Mouse (Mus musculus) myocyte (in vitro differentiated cells): Measurements from ENCODE around the gene Gpat2. TPM values are rescaled to one million over a fixed set of nuclear protein-coding genes. Genes with fewer than 3 reads are reported as not detected.

Experiments
- H3K27me3 ChIP-seq: one replicate; pipeline ENCODE4 v1.6.1; 2011; ENCODE audit not compliant: control insufficient read depth, insufficient read depth, insufficient read length
- H3K36me3 ChIP-seq: one replicate; pipeline ENCODE4 v1.6.1; 2011; ENCODE audit not compliant: control insufficient read depth, insufficient read depth
- H3K4me2 ChIP-seq: one replicate; pipeline ENCODE4 v1.6.1; 2011; ENCODE audit warnings: low read depth, control low read depth
- H3K4me3 ChIP-seq: one replicate; pipeline ENCODE4 v1.5.1; 2011; ENCODE audit warnings: mild to moderate bottlenecking, control low read depth, moderate library complexity
- H3K79me2 ChIP-seq: one replicate; pipeline ENCODE4 v1.6.1; 2011; ENCODE audit not compliant: control insufficient read depth, insufficient read depth
- H3ac ChIP-seq: one replicate; pipeline ENCODE4 v1.6.1; 2011; ENCODE audit not compliant: control insufficient read depth, insufficient read length
- CEBPB ChIP-seq: IDR thresholded peaks from 2 replicates; pipeline ENCODE4 v1.6.1; 2011; ENCODE audit warnings: mild to moderate bottlenecking, moderate library complexity; ENCODE audit not compliant: poor library complexity, insufficient read depth, severe bottlenecking
- E2F4 ChIP-seq: IDR thresholded peaks from one replicate; pipeline ENCODE4 v1.6.1; 2011; ENCODE audit warnings: mild to moderate bottlenecking, control low read depth, moderate library complexity; ENCODE audit not compliant: insufficient read depth
- MAX ChIP-seq: IDR thresholded peaks from one replicate; pipeline ENCODE4 v1.6.1; 2011; ENCODE audit warnings: low read depth, mild to moderate bottlenecking, control low read depth
- MYOD1 ChIP-seq, 3 experiments: IDR thresholded peaks; one replicate each; pipeline ENCODE4 v1.6.1; 2011; ENCODE audit warnings: control low read depth in 2 of 3, low read depth in 2 of 3, mild to moderate bottlenecking in 2 of 3, moderate library complexity in 1 of 3; ENCODE audit not compliant: insufficient read length in 2 of 3, control insufficient read depth in 1 of 3
- MYOG ChIP-seq, 3 experiments: IDR thresholded peaks; one replicate each; pipeline ENCODE4 v1.6.1; 2011; ENCODE audit warnings: control low read depth in 2 of 3, low read depth in 2 of 3, mild to moderate bottlenecking in 2 of 3; ENCODE audit not compliant: insufficient read length in 2 of 3, control insufficient read depth in 1 of 3, insufficient read depth in 1 of 3
- POLR2A ChIP-seq: IDR thresholded peaks from one replicate; pipeline ENCODE4 v1.6.1; 2011; ENCODE audit warnings: low read depth, mild to moderate bottlenecking, control low read depth, moderate library complexity; ENCODE audit not compliant: insufficient read length
- POLR2AphosphoS2 ChIP-seq: IDR thresholded peaks from one replicate; pipeline ENCODE4 v1.6.1; 2011; ENCODE audit warnings: low read depth, control low read depth; ENCODE audit not compliant: insufficient read length
- REST ChIP-seq: IDR thresholded peaks from one replicate; pipeline ENCODE4 v1.6.1; 2011; ENCODE audit warnings: mild to moderate bottlenecking, control low read depth, moderate library complexity; ENCODE audit not compliant: insufficient read depth, insufficient read length
- SRF ChIP-seq: IDR thresholded peaks from one replicate; pipeline ENCODE4 v1.6.1; 2011; ENCODE audit warnings: low read depth; ENCODE audit not compliant: control insufficient read depth, insufficient read length
- TCF12 ChIP-seq: IDR thresholded peaks from one replicate; pipeline ENCODE4 v1.6.1; 2011; ENCODE audit warnings: mild to moderate bottlenecking, control low read depth; ENCODE audit not compliant: poor library complexity, insufficient read depth, severe bottlenecking
- TCF3 ChIP-seq: IDR thresholded peaks from one replicate; pipeline ENCODE4 v1.6.1; 2011; ENCODE audit warnings: low read depth, control low read depth; ENCODE audit not compliant: insufficient read length
- USF1 ChIP-seq: IDR thresholded peaks from one replicate; pipeline ENCODE4 v1.6.1; 2011; ENCODE audit warnings: low read depth, mild to moderate bottlenecking, control low read depth, moderate library complexity
- polyA plus RNA-seq: library from polyadenylated mRNA; unstranded; fragments of >200 nt; fragmentation: generic; extraction: Trizol; gene quantifications from one replicate; pipeline ENCODE4 v1.2.1, GENCODE M21; 2012; ENCODE audit warnings: missing spikeins

Gpat2 gene
- polyA plus RNA-seq, 1 experiment, result not detected

GRCm38 (mm10) chr2:127479763-127480162 lies 54.8 kb downstream of the Gpat2 start:
- Histone ChIP-seq H3K36me3 (no peaks in the 10 kb centered on the region), H3K79me2 (no peaks in the 10 kb centered on the region), H3K4me2 (no peak overlapping the region), H3ac (no peak overlapping the region), H3K4me3 (no peak overlapping the region), H3K27me3 (peaks cover 35% of the 10 kb centered on the region)
- TF ChIP-seq E2F4 (no peak), MYOG (IDR thresholded peaks at IDR 0.05; ENCODE audit: control insufficient read depth in 1 of 3, insufficient read depth in 1 of 3, insufficient read length in 2 of 3, low read depth in 2 of 3) (no peak), TCF3 (no peak), MYOD1 (IDR thresholded peaks at IDR 0.05; ENCODE audit: control insufficient read depth in 1 of 3, insufficient read length in 2 of 3, low read depth in 2 of 3) (no peak), USF1 (no peak)

GRCm38 (mm10) chr2:127481841-127482532 lies 57.0 kb downstream of the Gpat2 start:
- Histone ChIP-seq H3K79me2 (no peaks in the 10 kb centered on the region), H3K36me3 (no peaks in the 10 kb centered on the region), H3ac (no peak overlapping the region), H3K4me3 (peak overlapping the region; percentile 16), H3K27me3 (peaks cover 35% of the 10 kb centered on the region), H3K4me2 (peak overlapping the region; percentile 95)
- no peak for TF ChIP-seq CEBPB
- peak; percentile 39 for TF ChIP-seq POLR2A

GRCm38 (mm10) chr2:127482533-127482911 lies 57.5 kb downstream of the Gpat2 start:
- H3K4me3 ChIP-seq, result peak overlapping the region; percentile 16
- no peaks in the 10 kb centered on the region for H3K79me2 ChIP-seq
- TF ChIP-seq CEBPB (no peak), MYOD1 (IDR thresholded peaks at IDR 0.05; ENCODE audit: control insufficient read depth in 1 of 3, insufficient read length in 2 of 3, low read depth in 2 of 3) (no peak), SRF (no peak), USF1 (no peak)
- H3K4me2 ChIP-seq, result peak overlapping the region; percentile 95
- H3K36me3 ChIP-seq, result no peaks in the 10 kb centered on the region
- no peak overlapping the region for H3ac ChIP-seq
- H3K27me3 ChIP-seq, result peaks cover 35% of the 10 kb centered on the region

- H3ac ChIP-seq, result no peak overlapping the region
- H3K4me2 ChIP-seq, result peak overlapping the region; percentile 95
- no peak for TF ChIP-seq POLR2A
- TF ChIP-seq SRF, result no peak
- TF ChIP-seq USF1, result no peak
- TF ChIP-seq REST, result no peak
- H3K4me3 ChIP-seq, result peak overlapping the region; percentile 16
- no peaks in the 10 kb centered on the region for H3K36me3 ChIP-seq
- H3K79me2 ChIP-seq, result no peaks in the 10 kb centered on the region
- peaks cover 35% of the 10 kb centered on the region for H3K27me3 ChIP-seq
Measured at GRCm38 (mm10) chr2:127483001-127483400, 58.0 kb downstream of the Gpat2 start.

- Histone ChIP-seq H3K27me3 (peaks cover 33% of the 10 kb centered on the region), H3ac (no peak overlapping the region)
Measured at GRCm38 (mm10) chr2:127484476-127485170, 59.6 kb downstream of the Gpat2 start.

More at GRCm38 (mm10) chr2:127484476-127485170, 59.6 kb downstream of the Gpat2 start:
- Histone ChIP-seq H3K36me3 (no peaks in the 10 kb centered on the region), H3K4me3 (no peak overlapping the region), H3K79me2 (no peaks in the 10 kb centered on the region), H3K4me2 (peak overlapping the region; percentile 24)
- TF ChIP-seq CEBPB (no peak), REST (no peak), TCF12 (no peak), MYOG (IDR thresholded peaks at IDR 0.05; ENCODE audit: control insufficient read depth in 1 of 3, insufficient read depth in 1 of 3, insufficient read length in 2 of 3, low read depth in 2 of 3) (no peak), SRF (no peak), POLR2A (no peak), POLR2AphosphoS2 (no peak), E2F4 (no peak), MAX (no peak), MYOD1 (IDR thresholded peaks at IDR 0.05; ENCODE audit: control insufficient read depth in 1 of 3, insufficient read length in 2 of 3, low read depth in 2 of 3) (no peak)

Other genes with a start within 250 kb of the Gpat2 start
- 1.1 TPM for gene 1810024B03Rik, start 216.9 kb upstream of the Gpat2 start, polyA plus RNA-seq
- gene Snrnp200, start 216.8 kb upstream of the Gpat2 start, polyA plus RNA-seq, result 41.2 TPM
- gene Ciao1, start 177.4 kb upstream of the Gpat2 start, polyA plus RNA-seq, result 53.9 TPM
- gene Tmem127, start 177.3 kb upstream of the Gpat2 start, polyA plus RNA-seq, result 23.0 TPM
- gene Stard7, start 155.0 kb upstream of the Gpat2 start, polyA plus RNA-seq, result 25.9 TPM
- gene Dusp2, start 89.0 kb upstream of the Gpat2 start, polyA plus RNA-seq, result 4.5 TPM
- gene Astl, start 86.6 kb upstream of the Gpat2 start, polyA plus RNA-seq, result 0.01 TPM
- not detected for gene Adra2b, start 62.0 kb upstream of the Gpat2 start, polyA plus RNA-seq
- gene Fahd2a, start 19.4 kb downstream of the Gpat2 start, polyA plus RNA-seq, result 5.9 TPM
- 0.28 TPM for gene Kcnip3, start 96.9 kb downstream of the Gpat2 start, polyA plus RNA-seq
- not detected for gene Prom2, start 116.3 kb downstream of the Gpat2 start, polyA plus RNA-seq
- gene Zfp661, start 161.9 kb downstream of the Gpat2 start, polyA plus RNA-seq, result 1.4 TPM
- 72.0 TPM for gene Mrps5, start 162.0 kb downstream of the Gpat2 start, polyA plus RNA-seq
- gene Mal, start 231.5 kb downstream of the Gpat2 start, polyA plus RNA-seq, result 0.05 TPM